In the genomic region with DNA sequence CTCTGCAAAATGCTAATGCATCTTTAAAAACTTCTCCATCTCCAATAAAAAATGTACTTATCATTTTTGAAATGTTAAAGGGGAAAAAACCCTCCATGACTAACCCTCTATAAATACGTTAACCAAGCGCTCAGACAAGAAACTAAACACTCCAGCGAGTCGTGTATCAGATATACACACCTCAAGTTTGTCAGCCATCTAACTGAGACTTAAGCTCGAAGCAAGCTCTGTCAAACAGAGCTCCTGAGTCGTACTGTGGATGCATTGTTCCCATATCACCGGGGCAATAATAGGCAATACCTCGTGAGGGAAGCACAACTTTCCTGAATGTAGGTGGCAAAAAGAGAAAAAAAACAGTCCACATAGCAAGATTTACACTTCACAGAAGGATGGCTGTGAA, we compare ENCODE assay signal across 10 mouse cellular contexts.
DNase-seq lines count a peak whose midpoint lies in the region; ATAC-seq and TF ChIP-seq lines count a peak whose summit lies in the region.
"Had no signal": no experiment of that assay in that cellular context is flagged by ENCODE, and none has a peak within 500 bp of the region (broad histone marks: within the 10 kb centered on the region; RNA-seq: fewer than 3 reads in every experiment).

No protein-coding gene starts in this region.

- H3K9ac ChIP-seq in heart, postnatal 0 days (replicated peaks; ENCODE audit: low read depth, low read length) = no peak overlapping the region
- H3K9ac ChIP-seq in liver, embryonic 13.5 days = no peak overlapping the region
- H3K9ac ChIP-seq: forebrain, embryonic 15.5 days had no signal

- H3K4me1 ChIP-seq in heart, postnatal 0 days (ENCODE audit: control insufficient read depth, insufficient read depth) = peaks cover 43% of the 10 kb centered on the region
- peaks cover 8% of the 10 kb centered on the region; the same call in 1 of the 2 replicates for H3K4me1 ChIP-seq in spleen, adult 2 months (ENCODE audit: control insufficient read depth, insufficient read depth, insufficient read length)
- H3K4me1 ChIP-seq in liver, embryonic 13.5 days (replicated peaks) = peaks cover 33% of the 10 kb centered on the region
- H3K4me1 ChIP-seq: forebrain, embryonic 15.5 days had no signal

- no peaks in the 10 kb centered on the region for H3K9me3 ChIP-seq in heart, postnatal 0 days (replicated peaks; ENCODE audit: control insufficient read depth, low read length)
- no peaks in the 10 kb centered on the region for H3K9me3 ChIP-seq in liver, embryonic 13.5 days (replicated peaks)
- H3K9me3 ChIP-seq: forebrain, embryonic 15.5 days had no signal

- no peak for TF ChIP-seq CTCF in heart, postnatal 0 days (IDR thresholded peaks at IDR 0.05; ENCODE audit: low read depth)
- no peak for TF ChIP-seq CTCF in spleen, adult 2 months (IDR thresholded peaks at IDR 0.05; ENCODE audit: extremely low read depth, insufficient read depth, insufficient read length, insufficient replicate concordance)

- H3K27me3 ChIP-seq in heart, postnatal 0 days (ENCODE audit: control insufficient read depth, insufficient read depth, low read length) = no peaks in the 10 kb centered on the region
- no peaks in the 10 kb centered on the region for H3K27me3 ChIP-seq in spleen, adult 2 months (ENCODE audit: control insufficient read depth, insufficient read depth, low read length)
- H3K27me3 ChIP-seq in liver, embryonic 13.5 days = no peaks in the 10 kb centered on the region
- H3K27me3 ChIP-seq: forebrain, embryonic 15.5 days had no signal

- peak overlapping the region; percentile 56 for H3K4me2 ChIP-seq in heart, postnatal 0 days (ENCODE audit: low read depth, low read length)
- H3K4me2 ChIP-seq in liver, embryonic 13.5 days = peak overlapping the region; percentile 51
- H3K4me2 ChIP-seq: forebrain, embryonic 15.5 days had no signal

- peak overlapping the region; percentile 29; the same call in 1 of the 2 replicates for H3K4me3 ChIP-seq in heart, postnatal 0 days (ENCODE audit: low read depth, low read length)
- H3K4me3 ChIP-seq in spleen, adult 2 months (ENCODE audit: extremely low read depth, insufficient read depth, insufficient read length) = no peak overlapping the region; the same call in 1 of the 2 replicates
- no peak overlapping the region for H3K4me3 ChIP-seq in liver, embryonic 13.5 days (replicated peaks)
- H3K4me3 ChIP-seq: forebrain, embryonic 15.5 days had no signal

- H3K36me3 ChIP-seq in heart, postnatal 0 days (replicated peaks; ENCODE audit: control insufficient read depth, insufficient read depth, low read length) = no peaks in the 10 kb centered on the region
- no peaks in the 10 kb centered on the region for H3K36me3 ChIP-seq in spleen, adult 2 months (ENCODE audit: control insufficient read depth, insufficient read depth, low read length)
- H3K36me3 ChIP-seq in liver, embryonic 13.5 days = no peaks in the 10 kb centered on the region
- H3K36me3 ChIP-seq: forebrain, embryonic 15.5 days had no signal

- ATAC-seq in heart, postnatal 0 days (ENCODE audit: insufficient read depth, low read depth) = no peak
- ATAC-seq in liver, embryonic 13.5 days (ENCODE audit: low read depth) = no peak
- ATAC-seq: forebrain, embryonic 15.5 days had no signal

- WGBS in heart, postnatal 0 days = 35% methylated on average over 8 of the region's 8 CpGs
- 20% methylated on average over 8 of the region's 8 CpGs for WGBS in spleen, adult 2 months
- 51% methylated on average over 8 of the region's 8 CpGs for WGBS in liver, embryonic 13.5 days (ENCODE audit: insufficient replicate concordance)

- TF ChIP-seq POLR2A in spleen, adult 2 months (IDR thresholded peaks at IDR 0.05; ENCODE audit: low read depth, low read length) = no peak

- DNase-seq in heart, postnatal 0 days (ENCODE audit: low spot score) = no peak
- no peak for DNase-seq in heart, adult 18-20 months
- no peak for DNase-seq in spleen, adult 2 months (ENCODE audit: low read depth in 1 of 2, low spot score in 2 of 2)
- DNase-seq in spleen, adult 18-20 months = no peak
- no peak for DNase-seq in liver, embryonic 13.5 days
- no peak for DNase-seq in ovary, postnatal 36 days (ENCODE audit: low spot score)
- no peak for DNase-seq in layer of hippocampus, adult 11-12 months (ENCODE audit: low spot score)
- no peak for DNase-seq in left cerebral cortex, adult 11 months (ENCODE audit: low spot score)
- DNase-seq: heart, postnatal 14 days had no signal

- peak overlapping the region; percentile 64 for H3K27ac ChIP-seq in heart, postnatal 0 days (ENCODE audit: low read depth)
- H3K27ac ChIP-seq in spleen, adult 2 months (ENCODE audit: insufficient read depth, low read length) = peak overlapping the region; percentile 52; the same call in 1 of the 2 replicates
- H3K27ac ChIP-seq in liver, embryonic 13.5 days = no peak overlapping the region
- H3K27ac ChIP-seq: forebrain, embryonic 15.5 days had no signal

- TF ChIP-seq EP300 in heart, postnatal 0 days (IDR thresholded peaks at IDR 0.05; ENCODE audit: low read depth) = no peak
